15 mouse cellular contexts compared by ENCODE assay signal in the genomic region with DNA sequence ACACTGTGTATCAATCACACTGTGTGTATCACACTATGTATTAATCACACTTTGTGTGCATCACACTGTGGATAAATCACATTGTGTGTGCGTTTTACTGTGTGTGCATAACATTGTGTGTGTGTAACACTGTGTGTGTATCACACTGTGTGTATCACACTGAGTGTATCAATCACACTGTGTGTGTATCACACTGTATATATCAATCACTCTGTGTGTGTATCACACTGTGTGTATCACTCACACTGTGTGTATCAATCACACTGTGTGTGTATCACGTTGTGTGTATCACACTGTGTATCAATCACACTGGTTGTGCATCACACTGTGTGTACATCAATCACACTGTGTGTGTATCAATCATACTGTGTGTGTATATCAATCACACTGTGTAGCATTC.
"Had no signal": no experiment of that assay in that cellular context is flagged by ENCODE, and none has a peak within 500 bp of the region (broad histone marks: within the 10 kb centered on the region; RNA-seq: fewer than 3 reads in every experiment).

No protein-coding gene starts in this region.

- H3K9ac ChIP-seq: limb, embryonic 12.5 days; limb, embryonic 15.5 days; liver, embryonic 14.5 days; liver, postnatal 0 days; lung, embryonic 14.5 days had no signal

- H3K27me3 ChIP-seq: limb, embryonic 12.5 days; limb, embryonic 15.5 days had no signal

- H3K27ac ChIP-seq: limb, embryonic 12.5 days; limb, embryonic 15.5 days; liver, embryonic 14.5 days had no signal

- ATAC-seq: liver, postnatal 0 days; lung, postnatal 0 days had no signal

- H3K4me1 ChIP-seq: limb, embryonic 15.5 days had no signal

- H3K4me2 ChIP-seq: limb, embryonic 12.5 days; limb, embryonic 15.5 days; liver, embryonic 11.5 days; lung, embryonic 14.5 days had no signal

- H3K4me3 ChIP-seq: limb, embryonic 12.5 days; limb, embryonic 15.5 days had no signal

- H3K9me3 ChIP-seq: limb, embryonic 12.5 days; limb, embryonic 15.5 days had no signal

- DNase-seq: kidney, adult 9 months; kidney, postnatal 14 days; kidney, postnatal 4 days; left cerebral cortex, postnatal 4 days; liver, postnatal 0 days; lung, embryonic 14.5 days; lung, postnatal 36 days; midbrain, embryonic 14.5 days; thymus, adult 18-20 months; thymus, postnatal 36 days had no signal

- H3K36me3 ChIP-seq: limb, embryonic 12.5 days; limb, embryonic 15.5 days had no signal
